Mouse (Mus musculus) liver, embryonic 16.5 days (tissue): ENCODE measurements around the gene Ppcdc. TPM values are rescaled to one million over a fixed set of nuclear protein-coding genes. Genes with fewer than 3 reads are reported as not detected.

Experiments used
- ATAC-seq: fragments of 200-750 bp; cut with Nextera tagmentation; 2 replicates; pipeline ENCODE4 v1.8.0; 2017; ENCODE audit warnings: low read depth, mild to moderate bottlenecking, moderate number of reproducible peaks, moderate library complexity
- H3K27ac ChIP-seq: fragments of 300-500 bp; sonication (generic); 2 replicates; pipeline ENCODE4 v1.5.1; 2014; ENCODE audit warnings: mild to moderate bottlenecking, low read length
- H3K27me3 ChIP-seq: fragments of 300-500 bp; sonication (generic); 2 replicates; pipeline ENCODE4 v1.6.1; 2014; ENCODE audit warnings: low read depth, low read length, mixed read lengths; ENCODE audit not compliant: control insufficient read depth, insufficient read depth
- H3K36me3 ChIP-seq: fragments of 300-500 bp; sonication (generic); 2 replicates; pipeline ENCODE4 v1.6.1; 2014; ENCODE audit warnings: mild to moderate bottlenecking; ENCODE audit not compliant: control insufficient read depth, insufficient read depth
- H3K4me1 ChIP-seq: fragments of 300-500 bp; sonication (generic); 2 replicates; pipeline ENCODE4 v1.6.1; 2014; ENCODE audit warnings: low read depth, low read length, mixed read lengths; ENCODE audit not compliant: control insufficient read depth
- H3K4me2 ChIP-seq: fragments of 300-500 bp; sonication (generic); 2 replicates; pipeline ENCODE4 v1.6.1; 2014; ENCODE audit warnings: low read depth, low read length, mixed read lengths
- H3K4me3 ChIP-seq: fragments of 300-500 bp; sonication (generic); 2 replicates; pipeline ENCODE4 v1.5.1; 2014; ENCODE audit warnings: low read depth, mild to moderate bottlenecking, low read length
- H3K9ac ChIP-seq: fragments of 300-500 bp; sonication (generic); 2 replicates; pipeline ENCODE4 v1.6.1; 2014; ENCODE audit warnings: low read depth, low read length
- H3K9me3 ChIP-seq: fragments of 300-500 bp; sonication (generic); replicated peaks from 2 replicates; pipeline ENCODE4 v1.6.1; 2016; ENCODE audit warnings: low read length; ENCODE audit not compliant: control insufficient read depth
- WGBS: fragments of 180-500 bp; shearing (Covaris S2); extraction: QIAGEN DNeasy Blood & Tissue Kit; methylation state at CpG from one replicate; pipeline ENCODE4 v1.1.7; 2014; ENCODE audit not compliant: insufficient replicate concordance; 5-methylcytosine and 5-hydroxymethylcytosine counted together
- polyA plus RNA-seq: library from polyadenylated mRNA; unstranded; fragments of >200 nt; fragmentation: Nextera tagmentation; extraction: Ambion mirVana; gene quantifications from 2 replicates; pipeline ENCODE4 v1.2.1, GENCODE M21; 2015

Gene Ppcdc
- polyA plus RNA-seq, 1 experiment from 2014 or later = 10.4 TPM

- H3K9ac ChIP-seq = no peak overlapping the region
- no peaks in the 10 kb centered on the region for H3K9me3 ChIP-seq
- 39% methylated on average over 5 of the region's 5 CpGs for WGBS
- peak overlapping the region; percentile 71 for H3K27ac ChIP-seq
- no peaks in the 10 kb centered on the region for H3K27me3 ChIP-seq
- ATAC-seq = no peak
- H3K4me3 ChIP-seq = no peak overlapping the region
- H3K4me1 ChIP-seq = peaks cover 18% of the 10 kb centered on the region
- no peak overlapping the region for H3K4me2 ChIP-seq
- no peaks in the 10 kb centered on the region for H3K36me3 ChIP-seq
Measured at GRCm38 (mm10) chr9:57421688-57422111, 18.2 kb downstream of the Ppcdc start.

GRCm38 (mm10) chr9:57421121-57421571 lies 18.8 kb downstream of the Ppcdc start:
- no peak overlapping the region for H3K9ac ChIP-seq
- no peak overlapping the region for H3K4me3 ChIP-seq

GRCm38 (mm10) chr9:57420321-57421120 lies 19.4 kb downstream of the Ppcdc start:
- peak; percentile 85 for ATAC-seq
- Histone ChIP-seq H3K9me3 (no peaks in the 10 kb centered on the region), H3K4me1 (peaks cover 18% of the 10 kb centered on the region), H3K36me3 (no peaks in the 10 kb centered on the region), H3K9ac (no peak overlapping the region), H3K27me3 (no peaks in the 10 kb centered on the region), H3K4me2 (no peak overlapping the region), H3K4me3 (no peak overlapping the region), H3K27ac (peak overlapping the region; percentile 71)
- WGBS = 25% methylated on average over 20 of the region's 20 CpGs

More at GRCm38 (mm10) chr9:57421121-57421571, 18.8 kb downstream of the Ppcdc start:
- ATAC-seq = peak; percentile 82
- Histone ChIP-seq H3K9me3 (no peaks in the 10 kb centered on the region), H3K36me3 (no peaks in the 10 kb centered on the region), H3K4me2 (no peak overlapping the region), H3K4me1 (peaks cover 18% of the 10 kb centered on the region), H3K27ac (peak overlapping the region; percentile 71), H3K27me3 (no peaks in the 10 kb centered on the region)
- WGBS = 22% methylated on average over 9 of the region's 9 CpGs

GRCm38 (mm10) chr9:57419521-57420267 lies 20.2 kb downstream of the Ppcdc start:
- no peak overlapping the region for H3K4me3 ChIP-seq
- peak overlapping the region; percentile 71; the same call in 1 of the 2 replicates for H3K27ac ChIP-seq
- no peaks in the 10 kb centered on the region for H3K27me3 ChIP-seq
- WGBS = 66% methylated on average over 16 of the region's 16 CpGs
- no peak overlapping the region for H3K4me2 ChIP-seq
- H3K9me3 ChIP-seq = no peaks in the 10 kb centered on the region
- peaks cover 18% of the 10 kb centered on the region for H3K4me1 ChIP-seq
- no peak for ATAC-seq
- H3K36me3 ChIP-seq = no peaks in the 10 kb centered on the region
- no peak overlapping the region for H3K9ac ChIP-seq

GRCm38 (mm10) chr9:57417341-57417740 lies 22.6 kb downstream of the Ppcdc start:
- Histone ChIP-seq H3K9me3 (no peaks in the 10 kb centered on the region), H3K4me1 (peaks cover 18% of the 10 kb centered on the region), H3K9ac (no peak overlapping the region), H3K4me3 (no peak overlapping the region), H3K36me3 (no peaks in the 10 kb centered on the region), H3K27ac (no peak overlapping the region), H3K27me3 (no peaks in the 10 kb centered on the region), H3K4me2 (no peak overlapping the region)
- ATAC-seq = no peak
- 49% methylated on average over 8 of the region's 8 CpGs for WGBS

- no peak for ATAC-seq
- Histone ChIP-seq H3K4me2 (no peak overlapping the region), H3K9me3 (no peaks in the 10 kb centered on the region), H3K9ac (no peak overlapping the region), H3K27ac (no peak overlapping the region), H3K4me1 (no peaks in the 10 kb centered on the region), H3K27me3 (no peaks in the 10 kb centered on the region), H3K36me3 (no peaks in the 10 kb centered on the region), H3K4me3 (no peak overlapping the region)
- 71% methylated on average over 9 of the region's 9 CpGs for WGBS
Measured at GRCm38 (mm10) chr9:57407120-57407905, 32.6 kb downstream of the Ppcdc start.

- no peak for ATAC-seq
- no peak overlapping the region for H3K9ac ChIP-seq
- WGBS = 65% methylated on average over 5 of the region's 5 CpGs
- no peaks in the 10 kb centered on the region for H3K4me1 ChIP-seq
- no peak overlapping the region for H3K4me3 ChIP-seq
- H3K27me3 ChIP-seq = no peaks in the 10 kb centered on the region
- H3K9me3 ChIP-seq = no peaks in the 10 kb centered on the region
- no peaks in the 10 kb centered on the region for H3K36me3 ChIP-seq
- H3K4me2 ChIP-seq = no peak overlapping the region
- no peak overlapping the region for H3K27ac ChIP-seq
Measured at GRCm38 (mm10) chr9:57406395-57406794, 33.5 kb downstream of the Ppcdc start.

- H3K9me3 ChIP-seq = no peaks in the 10 kb centered on the region
- H3K4me2 ChIP-seq = no peak overlapping the region
- no peak overlapping the region for H3K4me3 ChIP-seq
- no peak overlapping the region for H3K27ac ChIP-seq
- 39% methylated on average over 5 of the region's 5 CpGs for WGBS
- no peak overlapping the region for H3K9ac ChIP-seq
- no peaks in the 10 kb centered on the region for H3K27me3 ChIP-seq
- H3K36me3 ChIP-seq = no peaks in the 10 kb centered on the region
- ATAC-seq = no peak
- no peaks in the 10 kb centered on the region for H3K4me1 ChIP-seq
Measured at GRCm38 (mm10) chr9:57404036-57404435, 35.9 kb downstream of the Ppcdc start.
